Comparison of ENCODE assay signal across 8 mouse cellular contexts in genomic region chr1:171101733-171102546, GRCm38 (mm10). TPM values are rescaled to one million over a fixed set of nuclear protein-coding genes. Genes with fewer than 3 reads are reported as not detected.
DNase-seq lines count a peak whose midpoint lies in the region; ATAC-seq and TF ChIP-seq lines count a peak whose summit lies in the region.

No protein-coding gene starts in this region.

- WGBS in embryonic facial prominence, embryonic 14.5 days, result under 1% methylated on average over 40 of the region's 40 CpGs
- WGBS in limb, embryonic 14.5 days, result under 1% methylated on average over 40 of the region's 40 CpGs
- WGBS in midbrain, embryonic 16.5 days, result under 1% methylated on average over 40 of the region's 40 CpGs
- under 1% methylated on average over 40 of the region's 40 CpGs for WGBS in spleen, adult 2 months

- H3K27me3 ChIP-seq in embryonic facial prominence, embryonic 14.5 days (replicated peaks; ENCODE audit: control insufficient read depth, insufficient read depth, low read length), result no peaks in the 10 kb centered on the region
- no peaks in the 10 kb centered on the region for H3K27me3 ChIP-seq in limb, embryonic 14.5 days (ENCODE audit: control insufficient read depth, insufficient read depth, low read length)
- no peaks in the 10 kb centered on the region; the same call in 1 of the 2 replicates for H3K27me3 ChIP-seq in midbrain, embryonic 16.5 days (ENCODE audit: control insufficient read depth, insufficient read depth, low read depth, low read length)
- H3K27me3 ChIP-seq in spleen, adult 2 months (ENCODE audit: control insufficient read depth, insufficient read depth, low read length), result no peaks in the 10 kb centered on the region

- peak overlapping the region; percentile 65 for H3K4me3 ChIP-seq in embryonic facial prominence, embryonic 14.5 days (ENCODE audit: low read depth, low read length)
- H3K4me3 ChIP-seq in limb, embryonic 14.5 days (replicated peaks; ENCODE audit: low read length), result peak overlapping the region; percentile 61
- peak overlapping the region; percentile 79 for H3K4me3 ChIP-seq in midbrain, embryonic 16.5 days (ENCODE audit: low read depth, low read length)
- peak overlapping the region; percentile 81 for H3K4me3 ChIP-seq in spleen, adult 2 months (ENCODE audit: extremely low read depth, insufficient read depth, insufficient read length)

- H3K9me3 ChIP-seq in embryonic facial prominence, embryonic 14.5 days (ENCODE audit: control insufficient read depth, low read length), result no peaks in the 10 kb centered on the region
- no peaks in the 10 kb centered on the region for H3K9me3 ChIP-seq in limb, embryonic 14.5 days (ENCODE audit: control insufficient read depth, low read length)
- no peaks in the 10 kb centered on the region for H3K9me3 ChIP-seq in midbrain, embryonic 16.5 days (replicated peaks; ENCODE audit: control insufficient read depth, low read length, poor library complexity, severe bottlenecking)

- TF ChIP-seq CTCF in spleen, adult 2 months (IDR thresholded peaks at IDR 0.05; ENCODE audit: extremely low read depth, insufficient read depth, insufficient read length, insufficient replicate concordance), result no peak

- peak; percentile 85 for ATAC-seq in embryonic facial prominence, embryonic 14.5 days (ENCODE audit: low read depth)
- ATAC-seq in limb, embryonic 14.5 days (ENCODE audit: low FRiP score, low read depth), result peak; percentile 85
- ATAC-seq in midbrain, embryonic 16.5 days, result peak; percentile 92

- peak overlapping the region; percentile 69; the same call in 1 of the 2 replicates for H3K27ac ChIP-seq in embryonic facial prominence, embryonic 14.5 days (replicated peaks; ENCODE audit: low read depth, low read length)
- H3K27ac ChIP-seq in limb, embryonic 14.5 days (replicated peaks; ENCODE audit: low read depth, low read length), result no peak overlapping the region; the same call in 1 of the 2 replicates
- peak overlapping the region; percentile 87 for H3K27ac ChIP-seq in midbrain, embryonic 16.5 days (ENCODE audit: low read length)
- H3K27ac ChIP-seq in spleen, adult 2 months (ENCODE audit: insufficient read depth, low read length), result no peak overlapping the region

- DNase-seq in 3T3-L1 (ENCODE audit: low read depth, low spot score), result peak; percentile 90
- DNase-seq in adrenal gland, postnatal 4 days (ENCODE audit: low spot score in 2 of 2), result peak; percentile 66 to 75
- peak; percentile 83 for DNase-seq in embryonic facial prominence, embryonic 14.5 days (ENCODE audit: low spot score)
- peak; percentile 89 for DNase-seq in heart, adult 8-10 months (ENCODE audit: low spot score)
- peak; percentile 72 to 87 for DNase-seq in kidney, adult 8-10 months
- peak; percentile 85 for DNase-seq in limb, embryonic 14.5 days (ENCODE audit: low spot score)
- DNase-seq in spleen, adult 2 months (ENCODE audit: low read depth in 1 of 2, low spot score in 2 of 2), result peak; percentile 54 to 66

- H3K4me2 ChIP-seq in embryonic facial prominence, embryonic 14.5 days (ENCODE audit: low read depth, low read length), result peak overlapping the region; percentile 55
- H3K4me2 ChIP-seq in limb, embryonic 14.5 days (replicated peaks; ENCODE audit: low read depth, low read length, severe bottlenecking), result peak overlapping the region; percentile 51
- H3K4me2 ChIP-seq in midbrain, embryonic 16.5 days (ENCODE audit: low read length), result peak overlapping the region; percentile 61

- TF ChIP-seq POLR2A in limb, embryonic 14.5 days (IDR thresholded peaks at IDR 0.05; ENCODE audit: borderline replicate concordance, extremely low read depth, insufficient read depth, insufficient read length), result no peak
- TF ChIP-seq POLR2A in spleen, adult 2 months (IDR thresholded peaks at IDR 0.05; ENCODE audit: low read depth, low read length), result no peak

- H3K36me3 ChIP-seq in embryonic facial prominence, embryonic 14.5 days (ENCODE audit: control insufficient read depth, insufficient read depth, low read length), result no peaks in the 10 kb centered on the region
- H3K36me3 ChIP-seq in limb, embryonic 14.5 days (ENCODE audit: control insufficient read depth, insufficient read depth, low read length), result no peaks in the 10 kb centered on the region
- H3K36me3 ChIP-seq in midbrain, embryonic 16.5 days (ENCODE audit: control insufficient read depth, insufficient read depth, low read length), result no peaks in the 10 kb centered on the region
- no peaks in the 10 kb centered on the region for H3K36me3 ChIP-seq in spleen, adult 2 months (ENCODE audit: control insufficient read depth, insufficient read depth, low read length)

- H3K4me1 ChIP-seq in embryonic facial prominence, embryonic 14.5 days (ENCODE audit: control insufficient read depth, insufficient read depth, low read length), result peaks cover 7% of the 10 kb centered on the region; the same call in 1 of the 2 replicates
- 0 out of 2 replicates have a peak, but pooled peaks cover 3% of the 10 kb centered on the region for H3K4me1 ChIP-seq in limb, embryonic 14.5 days (ENCODE audit: control insufficient read depth, insufficient read depth, low read length)
- H3K4me1 ChIP-seq in midbrain, embryonic 16.5 days (ENCODE audit: control insufficient read depth, insufficient read depth, low read length), result peaks cover 9% of the 10 kb centered on the region; the same call in 1 of the 2 replicates
- no peaks in the 10 kb centered on the region for H3K4me1 ChIP-seq in spleen, adult 2 months (ENCODE audit: control insufficient read depth, insufficient read depth, insufficient read length)

- peak overlapping the region; percentile 61 for H3K9ac ChIP-seq in embryonic facial prominence, embryonic 14.5 days (ENCODE audit: low read depth, low read length)
- H3K9ac ChIP-seq in limb, embryonic 14.5 days (ENCODE audit: low read depth, low read length, severe bottlenecking), result peak overlapping the region; percentile 53
- peak overlapping the region; percentile 78 for H3K9ac ChIP-seq in midbrain, embryonic 16.5 days (ENCODE audit: low read depth, low read length)

RNA-seq across cellular contexts. Expression of gene Cfap126, which starts 11.8 kb away (rescaled TPM):
- total RNA-seq in adrenal gland, postnatal 4 days (2021), result 1 to 10 TPM; 2.1 to 2.7 TPM
- polyA plus RNA-seq in embryonic facial prominence, embryonic 14.5 days (2014; fragmentation: Nextera tagmentation; extraction: Ambion mirVana), result 4.4 and 12.3 TPM in 2 replicates
- total RNA-seq in heart, adult 8-10 months (2022), result 1 to 10 TPM in 1 of 4 experiments, under 1 TPM in 3; 0.60 to 2.0 (median 0.88) TPM
- 2.1 and 2.7 TPM in 2 replicates for polyA plus RNA-seq in limb, embryonic 14.5 days (2012; rRNA removed)
- 1.1 and 1.3 TPM in 2 replicates for polyA plus RNA-seq in limb, embryonic 14.5 days (2014; fragmentation: Nextera tagmentation; extraction: Ambion mirVana)
- 7.8 and 9.2 TPM in 2 replicates for polyA plus RNA-seq in midbrain, embryonic 16.5 days (2015; fragmentation: Nextera tagmentation; extraction: Ambion mirVana)
- 2.4 and 3.4 TPM in 2 replicates for polyA plus RNA-seq in spleen, adult 2 months (2012; rRNA removed)

RNA-seq across cellular contexts. Expression of gene Fcgr3, which starts 37.2 kb away (rescaled TPM):
- 10 to 100 TPM; 13.8 to 15.7 TPM for total RNA-seq in adrenal gland, postnatal 4 days (2021)
- 20.5 and 25.0 TPM in 2 replicates for polyA plus RNA-seq in embryonic facial prominence, embryonic 14.5 days (2014; fragmentation: Nextera tagmentation; extraction: Ambion mirVana)
- total RNA-seq in heart, adult 8-10 months (2022), result 10 to 100 TPM in 2 of 4 experiments, 1 to 10 TPM in 2; 7.8 to 13.7 (median 9.7) TPM
- 12.8 and 13.7 TPM in 2 replicates for polyA plus RNA-seq in limb, embryonic 14.5 days (2012; rRNA removed)
- 17.6 and 19.7 TPM in 2 replicates for polyA plus RNA-seq in limb, embryonic 14.5 days (2014; fragmentation: Nextera tagmentation; extraction: Ambion mirVana)
- 6.8 and 9.0 TPM in 2 replicates for polyA plus RNA-seq in midbrain, embryonic 16.5 days (2015; fragmentation: Nextera tagmentation; extraction: Ambion mirVana)
- 20.6 and 24.5 TPM in 2 replicates for polyA plus RNA-seq in spleen, adult 2 months (2012; rRNA removed)

RNA-seq across cellular contexts. Expression of gene Sdhc, which starts 48.5 kb away (rescaled TPM):
- total RNA-seq in adrenal gland, postnatal 4 days (2021), result 100 to 1,000 TPM; 359 to 386 TPM
- polyA plus RNA-seq in embryonic facial prominence, embryonic 14.5 days (2014; fragmentation: Nextera tagmentation; extraction: Ambion mirVana), result 276 and 291 TPM in 2 replicates
- total RNA-seq in heart, adult 8-10 months (2022), result 1,000 to 10,000 TPM; 1,259 to 1,304 (median 1,268) TPM
- 246 and 314 TPM in 2 replicates for polyA plus RNA-seq in limb, embryonic 14.5 days (2012; rRNA removed)
- 273 and 281 TPM in 2 replicates for polyA plus RNA-seq in limb, embryonic 14.5 days (2014; fragmentation: Nextera tagmentation; extraction: Ambion mirVana)
- 284 and 311 TPM in 2 replicates for polyA plus RNA-seq in midbrain, embryonic 16.5 days (2015; fragmentation: Nextera tagmentation; extraction: Ambion mirVana)
- polyA plus RNA-seq in spleen, adult 2 months (2012; rRNA removed), result 65.7 and 67.8 TPM in 2 replicates

RNA-seq across cellular contexts. Expression of gene Mpz, which starts 48.6 kb away (rescaled TPM):
- 10 to 100 TPM; 23.9 to 53.3 TPM for total RNA-seq in adrenal gland, postnatal 4 days (2021)
- polyA plus RNA-seq in embryonic facial prominence, embryonic 14.5 days (2014; fragmentation: Nextera tagmentation; extraction: Ambion mirVana), result 9.6 and 11.2 TPM in 2 replicates
- under 1 TPM in 2 of 4 experiments, not detected in 2; 0.31 to 0.41 TPM for total RNA-seq in heart, adult 8-10 months (2022)
- 14.6 and 19.8 TPM in 2 replicates for polyA plus RNA-seq in limb, embryonic 14.5 days (2012; rRNA removed)
- polyA plus RNA-seq in limb, embryonic 14.5 days (2014; fragmentation: Nextera tagmentation; extraction: Ambion mirVana), result 4.9 and 5.3 TPM in 2 replicates
- 0.20 and 0.63 TPM in 2 replicates for polyA plus RNA-seq in midbrain, embryonic 16.5 days (2015; fragmentation: Nextera tagmentation; extraction: Ambion mirVana)
- 0.47 and 1.1 TPM in 2 replicates for polyA plus RNA-seq in spleen, adult 2 months (2012; rRNA removed)

Comparison
In these comparisons a context has a peak if more than half of its experiments do, and no peak if none do; other contexts are left out.
1. H3K27ac ChIP-seq: peak in embryonic facial prominence, embryonic 14.5 days (single experiment) and midbrain, embryonic 16.5 days (single experiment); none in limb, embryonic 14.5 days (single experiment) and spleen, adult 2 months (single experiment).
2. Peak in every context shown above with its lines, with median percentiles within 50 percentile points of each other: DNase-seq, ATAC-seq, H3K4me2 ChIP-seq, H3K4me3 ChIP-seq and H3K9ac ChIP-seq.